Mouse (Mus musculus) intestine, embryonic 15.5 days (tissue): ENCODE measurements around the gene Klk5. TPM values are rescaled to one million over a fixed set of nuclear protein-coding genes. Genes with fewer than 3 reads are reported as not detected.

Experiments
- ATAC-seq: fragments of 200-750 bp; cut with Nextera tagmentation; 2 replicates; pipeline ENCODE4 v1.8.0; 2017; ENCODE audit warnings: moderate TSS enrichment, moderate library complexity
- H3K27ac ChIP-seq: fragments of 300-500 bp; sonication (generic); 2 replicates; pipeline ENCODE4 v1.5.1; 2015; ENCODE audit warnings: mild to moderate bottlenecking, inconsistent platforms
- H3K27me3 ChIP-seq: fragments of 300-500 bp; sonication (generic); replicated peaks from 2 replicates; pipeline ENCODE4 v1.6.1; 2015; ENCODE audit warnings: inconsistent platforms
- H3K36me3 ChIP-seq: fragments of 300-500 bp; sonication (generic); 2 replicates; pipeline ENCODE4 v1.6.1; 2015; ENCODE audit warnings: inconsistent platforms
- H3K4me1 ChIP-seq: fragments of 300-500 bp; sonication (generic); replicated peaks from 2 replicates; pipeline ENCODE4 v1.6.1; 2015; ENCODE audit warnings: inconsistent platforms
- H3K4me2 ChIP-seq: fragments of 300-500 bp; sonication (generic); replicated peaks from 2 replicates; pipeline ENCODE4 v1.6.1; 2015; ENCODE audit warnings: mild to moderate bottlenecking, inconsistent platforms
- H3K4me3 ChIP-seq: fragments of 300-500 bp; sonication (generic); replicated peaks from 2 replicates; pipeline ENCODE4 v1.5.1; 2015; ENCODE audit warnings: inconsistent platforms
- H3K9ac ChIP-seq: fragments of 300-500 bp; sonication (generic); 2 replicates; pipeline ENCODE4 v1.6.1; 2015; ENCODE audit warnings: inconsistent platforms
- H3K9me3 ChIP-seq: fragments of 300-500 bp; sonication (generic); 2 replicates; pipeline ENCODE4 v1.6.1; 2016; ENCODE audit warnings: inconsistent platforms
- WGBS: fragments of 180-500 bp; shearing (Covaris S2); methylation state at CpG from one replicate; pipeline ENCODE4 v1.1.7; 2015; 5-methylcytosine and 5-hydroxymethylcytosine counted together
- polyA plus RNA-seq: library from polyadenylated mRNA; unstranded; fragments of >200 nt; fragmentation: Nextera tagmentation; extraction: Ambion mirVana; gene quantifications from 2 replicates; pipeline ENCODE4 v1.2.1, GENCODE M21; 2015

Klk5 gene
- polyA plus RNA-seq, 1 experiment from 2014 or later: not detected

- Histone ChIP-seq H3K4me2 (no peak within 1 kb of the TSS), H3K27ac (no peak within 1 kb of the TSS), H3K4me3 (no peak within 1 kb of the TSS), H3K36me3 (no peaks in the 10 kb centered on the region), H3K9ac (no peak within 1 kb of the TSS), H3K27me3 (0 out of 2 replicates have a peak, but pooled peaks cover 4% of the 10 kb centered on the region), H3K9me3 (no peaks in the 10 kb centered on the region), H3K4me1 (no peaks in the 10 kb centered on the region)
- no peak for ATAC-seq
- 8% methylated on average over 3 of the region's 3 CpGs for WGBS
These were observed 39.1 kb downstream of the Klk5 start, which contains the start of gene Klk4 for GRCm38 (mm10) chr7:43880912-43881311. Gene Klk4, plus strand, starts transcription at chr7:43881160.

- H3K4me3 ChIP-seq: no peak overlapping the region
- no peak overlapping the region for H3K9ac ChIP-seq
- 20% methylated on average over 4 of the region's 4 CpGs for WGBS
- H3K27me3 ChIP-seq: 0 out of 2 replicates have a peak, but pooled peaks cover 4% of the 10 kb centered on the region
- no peaks in the 10 kb centered on the region for H3K9me3 ChIP-seq
- no peaks in the 10 kb centered on the region for H3K36me3 ChIP-seq
- no peak overlapping the region for H3K27ac ChIP-seq
- ATAC-seq: 0 out of 2 replicates have a peak, but pooled peaks have one; percentile 20
- H3K4me1 ChIP-seq: no peaks in the 10 kb centered on the region
- no peak overlapping the region for H3K4me2 ChIP-seq
These were observed 40.6 kb downstream of the Klk5 start for GRCm38 (mm10) chr7:43882346-43882745.

- Histone ChIP-seq H3K36me3 (no peaks in the 10 kb centered on the region), H3K27me3 (0 out of 2 replicates have a peak, but pooled peaks cover 4% of the 10 kb centered on the region), H3K4me1 (no peaks in the 10 kb centered on the region), H3K4me2 (no peak overlapping the region), H3K27ac (no peak overlapping the region), H3K9me3 (no peaks in the 10 kb centered on the region), H3K4me3 (no peak overlapping the region), H3K9ac (no peak overlapping the region)
- no peak for ATAC-seq
- 24% methylated on average over 4 of the region's 4 CpGs for WGBS
These were observed 41.0 kb downstream of the Klk5 start for GRCm38 (mm10) chr7:43882811-43883210.

- Histone ChIP-seq H3K9me3 (no peaks in the 10 kb centered on the region), H3K27ac (no peak overlapping the region), H3K4me3 (no peak overlapping the region), H3K27me3 (0 out of 2 replicates have a peak, but pooled peaks cover 4% of the 10 kb centered on the region), H3K4me2 (peak overlapping the region; percentile 40), H3K36me3 (no peaks in the 10 kb centered on the region), H3K4me1 (no peaks in the 10 kb centered on the region), H3K9ac (no peak overlapping the region)
- 12% methylated on average over 14 of the region's 14 CpGs for WGBS
- peak; percentile 20; the same call in 1 of the 2 replicates for ATAC-seq
These were observed 41.8 kb downstream of the Klk5 start for GRCm38 (mm10) chr7:43883547-43883946.

- no peaks in the 10 kb centered on the region for H3K4me1 ChIP-seq
These were observed 49.6 kb downstream of the Klk5 start for GRCm38 (mm10) chr7:43891365-43891764.

GRCm38 (mm10) chr7:43891788-43892187, 50.0 kb downstream of the Klk5 start:
- no peaks in the 10 kb centered on the region for H3K4me1 ChIP-seq
- 31% methylated on average over 3 of the region's 3 CpGs for WGBS

More at GRCm38 (mm10) chr7:43891365-43891764, 49.6 kb downstream of the Klk5 start:
- WGBS: 48% methylated on average over 5 of the region's 5 CpGs
- no peak overlapping the region for H3K9ac ChIP-seq
- H3K27me3 ChIP-seq: no peaks in the 10 kb centered on the region
- no peak overlapping the region for H3K4me2 ChIP-seq
- no peaks in the 10 kb centered on the region for H3K9me3 ChIP-seq
- H3K27ac ChIP-seq: no peak overlapping the region
- H3K4me3 ChIP-seq: no peak overlapping the region
- no peaks in the 10 kb centered on the region for H3K36me3 ChIP-seq
- ATAC-seq: peak; percentile 56; the same call in 1 of the 2 replicates

GRCm38 (mm10) chr7:43894836-43895235, 53.1 kb downstream of the Klk5 start:
- ATAC-seq: peak; percentile 93
- H3K9ac ChIP-seq: no peak overlapping the region
- no peaks in the 10 kb centered on the region for H3K9me3 ChIP-seq
- H3K4me2 ChIP-seq: no peak overlapping the region
- 6% methylated on average over 1 of the region's 1 CpGs for WGBS
- no peaks in the 10 kb centered on the region for H3K27me3 ChIP-seq
- H3K36me3 ChIP-seq: no peaks in the 10 kb centered on the region
- no peak overlapping the region for H3K4me3 ChIP-seq
- no peaks in the 10 kb centered on the region for H3K4me1 ChIP-seq
- no peak overlapping the region for H3K27ac ChIP-seq

More at GRCm38 (mm10) chr7:43891788-43892187, 50.0 kb downstream of the Klk5 start:
- H3K27ac ChIP-seq: no peak overlapping the region
- H3K4me2 ChIP-seq: no peak overlapping the region
- no peaks in the 10 kb centered on the region for H3K27me3 ChIP-seq
- no peaks in the 10 kb centered on the region for H3K36me3 ChIP-seq
- no peak overlapping the region for H3K9ac ChIP-seq
- no peak overlapping the region for H3K4me3 ChIP-seq
- no peaks in the 10 kb centered on the region for H3K9me3 ChIP-seq
- ATAC-seq: no peak

Other genes starting within 250 kb of the Klk5 start
- gene Zfp819, start 234.8 kb upstream of the Klk5 start, polyA plus RNA-seq: 0.09 TPM in 2 replicates
- gene Ceacam18, start 207.3 kb upstream of the Klk5 start, polyA plus RNA-seq: 4.7 and 5.2 TPM in 2 replicates
- 1.6 and 1.8 TPM in 2 replicates for gene Siglece, start 181.8 kb upstream of the Klk5 start, polyA plus RNA-seq
- 12.7 and 12.8 TPM in 2 replicates for gene Ctu1, start 170.0 kb upstream of the Klk5 start, polyA plus RNA-seq
- gene Klk14, start 151.6 kb upstream of the Klk5 start, polyA plus RNA-seq: 0.15 TPM in 1 of 2 replicates, not detected in the other
- 0.18 and 0.60 TPM in 2 replicates for gene Klk13, start 129.4 kb upstream of the Klk5 start, polyA plus RNA-seq
- gene Klk12, start 73.1 kb upstream of the Klk5 start, polyA plus RNA-seq: not detected in 2 replicates
- 0.46 and 0.58 TPM in 2 replicates for gene Klk11, start 67.4 kb upstream of the Klk5 start, polyA plus RNA-seq
- gene Klk10, start 60.9 kb upstream of the Klk5 start, polyA plus RNA-seq: 3.0 and 3.4 TPM in 2 replicates
- gene Klk9, start 50.1 kb upstream of the Klk5 start, polyA plus RNA-seq: not detected in 2 replicates
- gene Klk8, start 44.4 kb upstream of the Klk5 start, polyA plus RNA-seq: 14.5 and 15.1 TPM in 2 replicates
- not detected in 2 replicates for gene Klk7, start 30.7 kb upstream of the Klk5 start, polyA plus RNA-seq
- not detected in 2 replicates for gene Klk6, start 17.5 kb upstream of the Klk5 start, polyA plus RNA-seq
- not detected in 2 replicates for gene Klk4, start 39.2 kb downstream of the Klk5 start, polyA plus RNA-seq
- gene Klk15, start 91.8 kb downstream of the Klk5 start, polyA plus RNA-seq: not detected in 2 replicates
- 0.16 and 0.59 TPM in 2 replicates for gene Klk1b8, start 108.7 kb downstream of the Klk5 start, polyA plus RNA-seq
- gene Klk1b1, start 124.8 kb downstream of the Klk5 start, polyA plus RNA-seq: not detected in 2 replicates
- gene Klk1b9, start 134.1 kb downstream of the Klk5 start, polyA plus RNA-seq: not detected in 2 replicates
- gene Klk1b11, start 153.9 kb downstream of the Klk5 start, polyA plus RNA-seq: not detected in 2 replicates
- gene Klk1b26, start 170.2 kb downstream of the Klk5 start, polyA plus RNA-seq: not detected in 2 replicates
- gene Klk1b27, start 210.3 kb downstream of the Klk5 start, polyA plus RNA-seq: not detected in 2 replicates